Mouse (Mus musculus): ENCODE results near the gene Fam129b. TPM values are rescaled to one million over a fixed set of nuclear protein-coding genes. Genes with fewer than 3 reads are reported as not detected.
"Not testable (repeated sequence)": the region's sequence is repeated elsewhere in the genome, so short reads cannot be mapped to it uniquely, and the experiment has no call there.

The Fam129b gene
- polyA plus RNA-seq, 1 experiment from 2014 or later = 31.7 TPM

- ATAC-seq = peak; percentile 52
- Histone ChIP-seq H3K27me3 (replicated peaks; ENCODE audit: control insufficient read depth, insufficient read depth, low read length) (no peaks in the 10 kb centered on the region), H3K27ac (ENCODE audit: low read depth, low read length) (peak overlapping the region; percentile 94), H3K4me1 (ENCODE audit: control insufficient read depth, insufficient read depth, low read depth, low read length) (peaks cover 13% of the 10 kb centered on the region), H3K4me2 (ENCODE audit: low read length) (peak overlapping the region; percentile 65), H3K9me3 (ENCODE audit: control insufficient read depth, low read length) (no peaks in the 10 kb centered on the region), H3K36me3 (ENCODE audit: control insufficient read depth, insufficient read depth, low read length) (no peaks in the 10 kb centered on the region), H3K4me3 (ENCODE audit: low read length) (peak overlapping the region; percentile 90), H3K9ac (ENCODE audit: low read depth, low read length) (peak overlapping the region; percentile 92)
- under 1% methylated on average over 33 of the region's 33 CpGs for WGBS
Measured at GRCm38 (mm10) chr2:32846101-32846804, 29.7 kb upstream of the Fam129b start.

DNA sequence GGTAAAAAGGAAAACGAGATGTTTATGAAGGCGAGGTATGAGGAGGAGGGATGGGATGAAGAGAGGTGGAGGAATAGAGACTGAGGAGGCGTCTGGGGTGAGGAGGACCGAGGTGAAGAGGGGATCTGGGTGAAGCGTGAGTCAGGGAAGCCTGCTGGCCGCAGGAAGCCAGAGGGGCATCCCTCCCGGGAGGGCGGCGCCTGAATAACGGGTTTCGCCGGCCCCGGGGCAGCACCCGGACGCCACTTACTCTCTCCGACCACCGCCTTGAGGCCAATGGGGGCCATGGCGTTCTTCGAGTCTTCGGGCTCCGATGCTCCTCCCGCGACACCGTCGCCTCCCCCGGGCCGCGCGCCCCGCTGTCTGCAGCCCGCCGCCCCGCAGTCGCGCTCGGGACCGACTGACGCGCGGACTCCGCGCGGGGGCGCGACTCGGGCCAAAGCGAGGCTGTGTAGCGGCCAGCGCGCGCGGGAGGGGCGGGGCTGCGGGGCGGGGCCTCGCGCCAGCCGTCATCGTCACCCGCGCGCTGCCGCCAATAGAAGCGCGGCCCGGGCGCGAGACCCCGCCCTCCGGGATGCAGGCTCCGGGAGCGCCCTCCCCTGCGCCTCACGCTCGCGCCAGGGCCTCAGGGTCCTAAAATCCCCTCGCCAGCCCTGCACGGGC, 29.0 kb upstream of the Fam129b start, which contains the start of gene Stxbp1:
Stxbp1 (minus strand) TSS at position 441 of the 663 bp plus-strand sequence.
- Histone ChIP-seq H3K27me3 (replicated peaks; ENCODE audit: control insufficient read depth, insufficient read depth, low read length) (no peaks in the 10 kb centered on the region), H3K4me2 (ENCODE audit: low read length) (peak within 1 kb of the TSS; percentile 65), H3K4me1 (ENCODE audit: control insufficient read depth, insufficient read depth, low read depth, low read length) (peaks cover 13% of the 10 kb centered on the region), H3K9me3 (ENCODE audit: control insufficient read depth, low read length) (no peaks in the 10 kb centered on the region), H3K36me3 (ENCODE audit: control insufficient read depth, insufficient read depth, low read length) (no peaks in the 10 kb centered on the region), H3K9ac (ENCODE audit: low read depth, low read length) (peak within 1 kb of the TSS; percentile 92), H3K4me3 (ENCODE audit: low read length) (peak within 1 kb of the TSS; percentile 90), H3K27ac (ENCODE audit: low read depth, low read length) (peak within 1 kb of the TSS; percentile 94)
- under 1% methylated on average over 36 of the region's 78 CpGs for WGBS
- peak; percentile 94 for ATAC-seq

DNA sequence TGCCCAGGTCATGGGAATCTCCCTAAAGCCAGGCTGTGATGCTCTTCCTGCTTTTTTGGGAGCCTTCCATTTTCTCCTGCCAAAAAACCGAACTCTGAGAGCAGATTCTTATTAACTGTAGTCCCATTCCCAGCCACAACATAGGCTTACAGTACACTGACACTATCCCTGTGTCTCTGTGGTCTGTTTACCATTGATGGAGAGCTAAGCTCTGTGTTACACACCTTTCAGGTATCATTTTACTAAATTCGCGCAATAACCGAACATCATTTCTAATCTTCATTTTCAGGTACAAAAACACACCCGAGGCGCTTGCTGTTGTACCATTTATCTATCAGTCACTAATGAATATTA, 28.5 kb upstream of the Fam129b start:
- peak overlapping the region; percentile 90 for H3K4me3 ChIP-seq (ENCODE audit: low read length)
- 0 out of 2 replicates have a peak overlapping the region, but pooled peaks have one; percentile 44 for H3K9ac ChIP-seq (ENCODE audit: low read depth, low read length)
- WGBS = 55% methylated on average over 6 of the region's 6 CpGs
- peaks cover 13% of the 10 kb centered on the region for H3K4me1 ChIP-seq (ENCODE audit: control insufficient read depth, insufficient read depth, low read depth, low read length)
- no peaks in the 10 kb centered on the region for H3K9me3 ChIP-seq (ENCODE audit: control insufficient read depth, low read length)
- peak; percentile 59 for ATAC-seq
- no peaks in the 10 kb centered on the region for H3K27me3 ChIP-seq (replicated peaks; ENCODE audit: control insufficient read depth, insufficient read depth, low read length)
- H3K4me2 ChIP-seq (ENCODE audit: low read length) = peak overlapping the region; percentile 56
- H3K27ac ChIP-seq (ENCODE audit: low read depth, low read length) = no peak overlapping the region
- H3K36me3 ChIP-seq (ENCODE audit: control insufficient read depth, insufficient read depth, low read length) = no peaks in the 10 kb centered on the region

DNA sequence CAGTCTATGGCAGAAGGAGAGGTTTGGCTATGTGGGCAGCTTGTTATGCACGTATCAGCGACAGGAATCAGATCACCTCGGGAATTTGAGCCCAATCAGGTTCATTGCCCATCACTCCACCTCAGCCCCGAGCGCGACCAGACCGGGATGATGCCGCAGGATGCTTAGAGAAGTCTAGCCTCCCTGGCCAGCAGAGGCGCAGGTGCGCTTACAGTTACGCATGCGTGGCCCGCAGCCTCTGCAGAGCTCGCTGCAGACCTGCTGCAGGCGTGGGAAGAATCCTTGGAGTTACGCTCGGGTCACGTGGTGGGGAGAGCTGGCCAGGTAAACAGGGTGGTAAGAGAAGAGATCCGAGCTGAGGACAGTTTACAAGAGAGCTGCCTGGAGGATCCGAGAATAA, 23.8 kb upstream of the Fam129b start:
- peak; percentile 47 for ATAC-seq
- peak overlapping the region; percentile 11; the same call in 1 of the 2 replicates for H3K9ac ChIP-seq (ENCODE audit: low read depth, low read length)
- peak overlapping the region; percentile 44 for H3K4me2 ChIP-seq (ENCODE audit: low read length)
- H3K27ac ChIP-seq (ENCODE audit: low read depth, low read length) = no peak overlapping the region
- H3K36me3 ChIP-seq (ENCODE audit: control insufficient read depth, insufficient read depth, low read length) = no peaks in the 10 kb centered on the region
- H3K9me3 ChIP-seq (ENCODE audit: control insufficient read depth, low read length) = no peaks in the 10 kb centered on the region
- no peaks in the 10 kb centered on the region for H3K27me3 ChIP-seq (replicated peaks; ENCODE audit: control insufficient read depth, insufficient read depth, low read length)
- H3K4me1 ChIP-seq (ENCODE audit: control insufficient read depth, insufficient read depth, low read depth, low read length) = no peaks in the 10 kb centered on the region; the same call in 1 of the 2 replicates
- peak overlapping the region; percentile 0; the same call in 1 of the 2 replicates for H3K4me3 ChIP-seq (ENCODE audit: low read length)
- WGBS = 4% methylated on average over 20 of the region's 20 CpGs

GRCm38 (mm10) chr2:32853716-32854115, 22.2 kb upstream of the Fam129b start:
- 64% methylated on average over 4 of the region's 4 CpGs for WGBS
- H3K9ac ChIP-seq (ENCODE audit: low read depth, low read length); H3K27ac ChIP-seq (ENCODE audit: low read depth, low read length); H3K36me3 ChIP-seq (ENCODE audit: control insufficient read depth, insufficient read depth, low read length); H3K27me3 ChIP-seq (replicated peaks; ENCODE audit: control insufficient read depth, insufficient read depth, low read length); H3K4me3 ChIP-seq (ENCODE audit: low read length); H3K4me1 ChIP-seq (ENCODE audit: control insufficient read depth, insufficient read depth, low read depth, low read length); H3K9me3 ChIP-seq (ENCODE audit: control insufficient read depth, low read length); ATAC-seq; H3K4me2 ChIP-seq (ENCODE audit: low read length): not testable (repeated sequence)

DNA sequence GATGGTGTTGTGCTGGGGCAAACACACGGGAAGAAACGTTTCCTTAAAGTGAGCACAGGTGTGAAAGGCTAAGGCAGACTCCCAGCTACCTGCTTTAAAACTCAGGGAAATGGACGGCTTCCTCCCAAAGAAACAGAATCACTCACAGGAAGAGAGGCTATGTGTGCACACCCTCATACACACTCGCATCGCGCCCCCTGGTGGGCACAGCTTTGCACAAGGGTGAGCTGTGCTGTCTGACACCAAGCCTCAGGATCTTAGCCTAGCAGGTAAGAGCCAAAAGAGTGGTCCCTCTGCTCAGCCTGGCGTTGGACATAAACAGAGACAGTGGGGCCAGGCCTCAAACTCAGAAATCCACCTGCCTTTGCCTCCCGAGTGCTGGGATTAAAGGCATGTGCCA, 21.7 kb upstream of the Fam129b start:
- peak; percentile 67 for ATAC-seq
- H3K4me2 ChIP-seq (ENCODE audit: low read length) = no peak overlapping the region

GRCm38 (mm10) chr2:32855046-32855785, 20.7 kb upstream of the Fam129b start:
- Histone ChIP-seq H3K27ac (ENCODE audit: low read depth, low read length) (no peak overlapping the region), H3K9me3 (ENCODE audit: control insufficient read depth, low read length) (no peaks in the 10 kb centered on the region), H3K36me3 (ENCODE audit: control insufficient read depth, insufficient read depth, low read length) (no peaks in the 10 kb centered on the region), H3K9ac (ENCODE audit: low read depth, low read length) (no peak overlapping the region), H3K4me3 (ENCODE audit: low read length) (no peak overlapping the region), H3K27me3 (replicated peaks; ENCODE audit: control insufficient read depth, insufficient read depth, low read length) (no peaks in the 10 kb centered on the region), H3K4me1 (ENCODE audit: control insufficient read depth, insufficient read depth, low read depth, low read length) (no peaks in the 10 kb centered on the region; the same call in none of the 2 replicates), H3K4me2 (ENCODE audit: low read length) (no peak overlapping the region)
- WGBS = 68% methylated on average over 7 of the region's 7 CpGs
- no peak for ATAC-seq

More for the DNA sequence above, 21.7 kb upstream of the Fam129b start:
- Histone ChIP-seq H3K36me3 (ENCODE audit: control insufficient read depth, insufficient read depth, low read length) (no peaks in the 10 kb centered on the region), H3K9me3 (ENCODE audit: control insufficient read depth, low read length) (no peaks in the 10 kb centered on the region), H3K4me3 (ENCODE audit: low read length) (no peak overlapping the region), H3K27me3 (replicated peaks; ENCODE audit: control insufficient read depth, insufficient read depth, low read length) (no peaks in the 10 kb centered on the region), H3K27ac (ENCODE audit: low read depth, low read length) (no peak overlapping the region), H3K4me1 (ENCODE audit: control insufficient read depth, insufficient read depth, low read depth, low read length) (no peaks in the 10 kb centered on the region; the same call in none of the 2 replicates), H3K9ac (ENCODE audit: low read depth, low read length) (no peak overlapping the region)
- WGBS = 8% methylated on average over 8 of the region's 8 CpGs

DNA sequence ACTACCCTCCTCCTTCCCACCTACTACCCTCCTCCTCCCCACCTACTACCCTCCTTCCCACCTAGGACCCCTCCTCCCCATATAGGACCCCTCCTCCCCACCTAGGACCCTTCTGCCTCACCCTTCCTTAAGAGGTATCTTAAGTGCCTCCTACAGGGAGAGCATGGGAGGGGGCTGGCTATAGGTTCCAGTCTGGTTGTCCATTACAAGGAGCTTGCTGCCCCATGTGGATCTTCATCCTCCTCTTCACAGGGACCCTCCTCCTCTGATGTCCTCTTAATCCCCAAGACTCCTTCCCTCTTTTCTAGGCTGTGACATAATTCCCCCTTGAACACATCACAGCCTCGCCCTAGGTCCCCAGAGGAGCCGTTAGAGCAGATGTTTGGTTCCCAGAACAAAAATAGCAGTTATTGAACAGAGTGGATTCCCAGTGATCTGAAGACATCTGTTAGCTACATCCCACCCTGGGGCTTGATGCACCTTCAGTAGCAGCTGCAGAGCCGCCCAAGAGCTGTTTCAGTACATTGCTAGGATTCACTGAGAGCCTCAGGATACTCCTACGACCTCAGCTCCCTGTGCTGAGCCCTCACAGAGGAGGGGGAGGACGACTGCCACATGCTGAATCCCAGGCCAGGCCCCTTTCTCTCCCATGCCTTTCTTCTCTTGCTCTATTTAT, 20.0 kb upstream of the Fam129b start:
- H3K27ac ChIP-seq (ENCODE audit: low read depth, low read length) = no peak overlapping the region
- no peaks in the 10 kb centered on the region for H3K9me3 ChIP-seq (ENCODE audit: control insufficient read depth, low read length)
- no peak for ATAC-seq
- no peaks in the 10 kb centered on the region; the same call in none of the 2 replicates for H3K4me1 ChIP-seq (ENCODE audit: control insufficient read depth, insufficient read depth, low read depth, low read length)
- 35% methylated on average over 5 of the region's 5 CpGs for WGBS
- no peak overlapping the region for H3K4me2 ChIP-seq (ENCODE audit: low read length)
- no peaks in the 10 kb centered on the region for H3K36me3 ChIP-seq (ENCODE audit: control insufficient read depth, insufficient read depth, low read length)
- no peak overlapping the region for H3K9ac ChIP-seq (ENCODE audit: low read depth, low read length)
- no peaks in the 10 kb centered on the region for H3K27me3 ChIP-seq (replicated peaks; ENCODE audit: control insufficient read depth, insufficient read depth, low read length)
- no peak overlapping the region for H3K4me3 ChIP-seq (ENCODE audit: low read length)

Data from hindbrain, embryonic 16.5 days (tissue).